Mouse (Mus musculus): ENCODE results near the gene 1110017D15Rik. TPM values are rescaled to one million over a fixed set of nuclear protein-coding genes. Genes with fewer than 3 reads are reported as not detected.

1110017D15Rik gene
- polyA plus RNA-seq, 1 experiment: 40.8 TPM

DNA sequence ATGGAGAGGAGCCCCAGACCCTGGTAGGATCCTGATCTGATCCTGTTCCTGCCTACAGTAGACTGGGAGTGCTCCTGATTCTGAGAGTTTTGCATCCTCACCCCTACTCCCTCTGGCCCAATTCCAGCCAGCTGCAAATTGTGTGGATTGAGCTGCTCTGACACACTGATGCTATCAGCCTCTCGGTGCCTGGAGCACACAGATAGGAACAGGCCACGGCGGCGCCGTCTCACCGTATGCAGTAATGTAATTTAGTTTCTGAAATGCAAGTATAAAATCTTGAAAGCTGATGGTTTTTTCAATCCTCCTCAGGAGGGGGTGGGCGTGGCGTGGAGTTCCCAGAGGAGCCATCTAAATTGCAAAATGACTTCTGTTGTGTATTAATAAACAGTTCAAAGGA lies 25.0 kb upstream of the 1110017D15Rik start:
- 76% methylated on average over 8 of the region's 8 CpGs for WGBS
- TF ChIP-seq POLR2A (IDR thresholded peaks at IDR 0.05; ENCODE audit: borderline replicate concordance, extremely low read depth, low read depth, low read length): no peak
- TF ChIP-seq CTCF (IDR thresholded peaks at IDR 0.05; ENCODE audit: insufficient read depth, low read length): no peak
- H3K4me3 ChIP-seq (replicated peaks; ENCODE audit: extremely low read depth, low read depth, low read length): no peak overlapping the region
- H3K4me1 ChIP-seq (ENCODE audit: control insufficient read depth, insufficient read depth, low read length): peaks cover 6% of the 10 kb centered on the region
- no peak for DNase-seq

- DNase-seq: no peak
- Histone ChIP-seq H3K4me3 (replicated peaks; ENCODE audit: extremely low read depth, low read depth, low read length) (no peak overlapping the region), H3K4me1 (ENCODE audit: control insufficient read depth, insufficient read depth, low read length) (no peaks in the 10 kb centered on the region)
- WGBS: 64% methylated on average over 5 of the region's 5 CpGs
- TF ChIP-seq POLR2A (IDR thresholded peaks at IDR 0.05; ENCODE audit: borderline replicate concordance, extremely low read depth, low read depth, low read length) (no peak), CTCF (IDR thresholded peaks at IDR 0.05; ENCODE audit: insufficient read depth, low read length) (no peak)
Measured at GRCm38 (mm10) chr4:41534866-41535265, 17.7 kb upstream of the 1110017D15Rik start.

DNA sequence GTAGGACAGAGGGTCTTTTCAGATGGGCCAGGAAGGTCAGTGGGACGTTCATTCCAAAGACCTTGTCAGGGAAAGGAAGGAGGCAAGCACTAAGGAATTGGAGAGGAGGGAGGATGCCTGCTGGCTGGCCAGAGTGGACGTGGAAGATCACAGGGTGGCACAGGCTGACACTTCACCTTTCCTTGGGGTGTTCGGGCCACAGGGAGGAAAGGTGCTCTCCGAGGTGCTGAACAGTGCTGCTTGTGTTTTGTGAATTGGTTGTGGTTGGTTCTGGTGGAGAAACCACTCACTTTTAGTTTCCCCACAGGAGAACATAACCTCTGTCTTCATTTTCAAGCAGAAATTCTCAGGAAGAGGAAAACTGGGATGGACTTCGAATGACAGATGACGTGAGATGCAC lies 15.3 kb upstream of the 1110017D15Rik start:
- Histone ChIP-seq H3K4me3 (replicated peaks; ENCODE audit: extremely low read depth, low read depth, low read length) (no peak overlapping the region), H3K4me1 (ENCODE audit: control insufficient read depth, insufficient read depth, low read length) (no peaks in the 10 kb centered on the region; the same call in 1 of the 2 replicates)
- TF ChIP-seq POLR2A (IDR thresholded peaks at IDR 0.05; ENCODE audit: borderline replicate concordance, extremely low read depth, low read depth, low read length): no peak
- TF ChIP-seq CTCF (IDR thresholded peaks at IDR 0.05; ENCODE audit: insufficient read depth, low read length): no peak
- 31% methylated on average over 6 of the region's 6 CpGs for WGBS
- no peak for DNase-seq

DNA sequence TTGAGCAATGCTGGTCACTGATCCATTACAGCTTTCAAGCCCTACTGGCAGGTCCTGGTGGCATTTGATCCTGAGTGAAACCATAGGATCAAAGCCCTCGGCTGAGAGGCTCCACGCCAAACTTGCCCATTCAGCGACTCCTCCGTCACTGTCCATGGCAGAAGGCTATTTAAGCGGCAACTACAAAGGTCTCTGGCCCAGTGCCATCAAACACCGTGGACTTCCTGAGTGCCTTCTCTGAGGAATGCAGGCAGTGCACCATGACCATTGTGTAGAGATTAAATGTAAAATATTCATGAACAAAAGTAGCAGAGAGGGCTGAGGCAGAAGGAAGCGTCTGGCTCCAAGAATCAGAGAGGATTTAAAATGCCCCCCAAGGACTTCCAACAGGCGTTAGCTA lies 10.9 kb upstream of the 1110017D15Rik start:
- DNase-seq: no peak
- Histone ChIP-seq H3K4me3 (replicated peaks; ENCODE audit: extremely low read depth, low read depth, low read length) (no peak overlapping the region), H3K4me1 (ENCODE audit: control insufficient read depth, insufficient read depth, low read length) (no peaks in the 10 kb centered on the region; the same call in 1 of the 2 replicates)
- 21% methylated on average over 8 of the region's 8 CpGs for WGBS
- TF ChIP-seq POLR2A (IDR thresholded peaks at IDR 0.05; ENCODE audit: borderline replicate concordance, extremely low read depth, low read depth, low read length) (no peak), CTCF (IDR thresholded peaks at IDR 0.05; ENCODE audit: insufficient read depth, low read length) (no peak)

GRCm38 (mm10) chr4:41527076-41527475 lies 9.9 kb upstream of the 1110017D15Rik start:
- TF ChIP-seq CTCF (IDR thresholded peaks at IDR 0.05; ENCODE audit: insufficient read depth, low read length): no peak
- TF ChIP-seq POLR2A (IDR thresholded peaks at IDR 0.05; ENCODE audit: borderline replicate concordance, extremely low read depth, low read depth, low read length): no peak
- no peak for DNase-seq
- WGBS: 64% methylated on average over 13 of the region's 13 CpGs

GRCm38 (mm10) chr4:41526553-41526952 lies 9.4 kb upstream of the 1110017D15Rik start:
- Histone ChIP-seq H3K4me3 (replicated peaks; ENCODE audit: extremely low read depth, low read depth, low read length) (no peak overlapping the region), H3K4me1 (ENCODE audit: control insufficient read depth, insufficient read depth, low read length) (no peaks in the 10 kb centered on the region; the same call in 1 of the 2 replicates)
- no peak for DNase-seq
- WGBS: 65% methylated on average over 7 of the region's 7 CpGs
- TF ChIP-seq POLR2A (IDR thresholded peaks at IDR 0.05; ENCODE audit: borderline replicate concordance, extremely low read depth, low read depth, low read length) (no peak), CTCF (IDR thresholded peaks at IDR 0.05; ENCODE audit: insufficient read depth, low read length) (no peak)

More at GRCm38 (mm10) chr4:41527076-41527475, 9.9 kb upstream of the 1110017D15Rik start:
- no peaks in the 10 kb centered on the region; the same call in 1 of the 2 replicates for H3K4me1 ChIP-seq (ENCODE audit: control insufficient read depth, insufficient read depth, low read length)
- H3K4me3 ChIP-seq (replicated peaks; ENCODE audit: extremely low read depth, low read depth, low read length): no peak overlapping the region

DNA sequence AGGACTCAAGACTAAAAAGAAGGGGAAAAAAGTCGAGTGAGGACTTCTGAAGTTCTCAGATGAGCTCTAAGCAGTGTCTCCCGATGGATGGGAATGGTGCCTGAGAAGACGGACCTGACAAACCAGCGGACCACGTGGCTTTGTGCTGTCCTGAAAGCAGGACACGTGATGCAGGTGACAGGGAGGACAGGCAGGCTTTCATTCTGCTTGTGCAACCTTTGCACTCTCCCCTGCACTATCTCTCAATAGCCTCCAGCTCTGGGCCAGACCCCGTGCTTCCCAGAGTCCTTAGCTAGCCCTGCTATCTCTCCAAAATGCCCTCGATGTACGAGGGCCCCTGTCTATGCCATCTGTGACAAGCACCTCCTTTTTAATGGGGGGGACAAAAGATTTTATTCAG lies 7.7 kb upstream of the 1110017D15Rik start:
- DNase-seq: no peak
- H3K4me3 ChIP-seq (replicated peaks; ENCODE audit: extremely low read depth, low read depth, low read length): no peak overlapping the region
- WGBS: 68% methylated on average over 9 of the region's 9 CpGs
- TF ChIP-seq CTCF (IDR thresholded peaks at IDR 0.05; ENCODE audit: insufficient read depth, low read length): no peak
- TF ChIP-seq POLR2A (IDR thresholded peaks at IDR 0.05; ENCODE audit: borderline replicate concordance, extremely low read depth, low read depth, low read length): no peak
- no peaks in the 10 kb centered on the region; the same call in 1 of the 2 replicates for H3K4me1 ChIP-seq (ENCODE audit: control insufficient read depth, insufficient read depth, low read length)

- TF ChIP-seq POLR2A (IDR thresholded peaks at IDR 0.05; ENCODE audit: borderline replicate concordance, extremely low read depth, low read depth, low read length): no peak
- TF ChIP-seq CTCF (IDR thresholded peaks at IDR 0.05; ENCODE audit: insufficient read depth, low read length): no peak
- Histone ChIP-seq H3K4me1 (ENCODE audit: control insufficient read depth, insufficient read depth, low read length) (no peaks in the 10 kb centered on the region), H3K4me3 (replicated peaks; ENCODE audit: extremely low read depth, low read depth, low read length) (no peak overlapping the region)
- DNase-seq: no peak
- 72% methylated on average over 7 of the region's 7 CpGs for WGBS
Measured at GRCm38 (mm10) chr4:41523839-41524238, 6.7 kb upstream of the 1110017D15Rik start.

GRCm38 (mm10) chr4:41522788-41523187 lies 5.7 kb upstream of the 1110017D15Rik start:
- Histone ChIP-seq H3K4me1 (ENCODE audit: control insufficient read depth, insufficient read depth, low read length) (no peaks in the 10 kb centered on the region), H3K4me3 (replicated peaks; ENCODE audit: extremely low read depth, low read depth, low read length) (no peak overlapping the region)
- DNase-seq: peak; percentile 28
- 0 out of 2 replicates have a peak, but pooled peaks have one; percentile 10 for TF ChIP-seq CTCF (IDR thresholded peaks at IDR 0.05; ENCODE audit: insufficient read depth, low read length)
- no peak for TF ChIP-seq POLR2A (IDR thresholded peaks at IDR 0.05; ENCODE audit: borderline replicate concordance, extremely low read depth, low read depth, low read length)
- WGBS: 59% methylated on average over 5 of the region's 5 CpGs

DNA sequence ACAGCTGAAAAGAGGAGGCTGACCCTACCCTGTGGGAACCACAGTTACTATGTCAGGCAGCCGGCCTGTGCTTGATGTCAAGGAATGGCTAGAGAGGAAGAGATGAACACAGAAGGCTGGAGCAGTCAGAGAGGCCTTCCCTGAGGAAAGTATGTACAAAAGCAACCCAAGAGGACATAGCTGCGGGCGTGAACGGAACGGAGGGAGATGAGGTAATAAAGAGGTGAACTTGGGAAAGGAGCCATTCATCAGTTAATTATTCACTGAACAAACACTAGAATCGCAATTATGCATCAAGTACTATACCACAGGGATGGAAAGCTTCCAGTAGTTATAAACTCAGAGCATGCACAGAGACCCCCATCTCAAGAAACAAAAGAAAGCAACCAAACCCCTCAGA lies 5.0 kb upstream of the 1110017D15Rik start:
- H3K4me1 ChIP-seq (ENCODE audit: control insufficient read depth, insufficient read depth, low read length): no peaks in the 10 kb centered on the region
- TF ChIP-seq POLR2A (IDR thresholded peaks at IDR 0.05; ENCODE audit: borderline replicate concordance, extremely low read depth, low read depth, low read length) (no peak), CTCF (IDR thresholded peaks at IDR 0.05; ENCODE audit: insufficient read depth, low read length) (no peak)
- WGBS: 84% methylated on average over 6 of the region's 6 CpGs
- H3K4me3 ChIP-seq (replicated peaks; ENCODE audit: extremely low read depth, low read depth, low read length): no peak overlapping the region
- DNase-seq: no peak

All from lung, adult 2 months (tissue).